Mouse (Mus musculus): ENCODE results near the gene Olfr1134. TPM values are rescaled to one million over a fixed set of nuclear protein-coding genes. Genes with fewer than 3 reads are reported as not detected.
"Not testable (repeated sequence)": the region's sequence is repeated elsewhere in the genome, so short reads cannot be mapped to it uniquely, and the experiment has no call there.

Gene Olfr1134
- polyA plus RNA-seq (2014; fragmentation: Nextera tagmentation; extraction: Ambion mirVana): not detected in 2 replicates

- H3K27ac ChIP-seq (ENCODE audit: low read depth): no peak within 1 kb of the TSS
- H3K36me3 ChIP-seq (ENCODE audit: control insufficient read depth, insufficient read depth, low read length): no peaks in the 10 kb centered on the region
- no peak within 1 kb of the TSS for H3K9ac ChIP-seq (ENCODE audit: low read length)
- no peaks in the 10 kb centered on the region for H3K9me3 ChIP-seq (ENCODE audit: control insufficient read depth, low read length)
- H3K4me2 ChIP-seq (ENCODE audit: low read length): no peak within 1 kb of the TSS
- ATAC-seq (replicated peaks; ENCODE audit: low FRiP score, low TSS enrichment, low read depth) (no peak), DNase-seq (ENCODE audit: low spot score) (no peak)
- WGBS: 89% methylated on average over 2 of the region's 2 CpGs
- H3K4me3 ChIP-seq (ENCODE audit: low read depth, low read length): no peak within 1 kb of the TSS
- no peaks in the 10 kb centered on the region for H3K4me1 ChIP-seq (replicated peaks; ENCODE audit: control insufficient read depth, insufficient read depth, low read length)
- H3K27me3 ChIP-seq (replicated peaks; ENCODE audit: control insufficient read depth, insufficient read depth, low read length): no peaks in the 10 kb centered on the region
Observed at GRCm38 (mm10) chr2:87658360-87658759, at the start of gene Olfr1134. TSS of gene Olfr1134 (minus strand) at chr2:87658460.

GRCm38 (mm10) chr2:87693847-87694246 lies 35.6 kb upstream of the Olfr1134 start, which contains the start of gene Olfr1136:
TSS of gene Olfr1136 (minus strand) at chr2:87693947.
- Histone ChIP-seq H3K27me3 (replicated peaks; ENCODE audit: control insufficient read depth, insufficient read depth, low read length) (no peaks in the 10 kb centered on the region), H3K36me3 (ENCODE audit: control insufficient read depth, insufficient read depth, low read length) (no peaks in the 10 kb centered on the region), H3K27ac (ENCODE audit: low read depth) (no peak within 1 kb of the TSS), H3K4me1 (replicated peaks; ENCODE audit: control insufficient read depth, insufficient read depth, low read length) (no peaks in the 10 kb centered on the region), H3K9ac (ENCODE audit: low read length) (no peak within 1 kb of the TSS), H3K4me3 (ENCODE audit: low read depth, low read length) (no peak within 1 kb of the TSS), H3K4me2 (ENCODE audit: low read length) (no peak within 1 kb of the TSS), H3K9me3 (ENCODE audit: control insufficient read depth, low read length) (no peaks in the 10 kb centered on the region)
- DNase-seq (ENCODE audit: low spot score) (no peak), ATAC-seq (replicated peaks; ENCODE audit: low FRiP score, low TSS enrichment, low read depth) (no peak)

GRCm38 (mm10) chr2:87673564-87673963 lies 15.3 kb upstream of the Olfr1134 start, which contains the start of gene Olfr1135:
TSS of gene Olfr1135 (minus strand) at chr2:87673664.
- Histone ChIP-seq H3K9ac (ENCODE audit: low read length) (no peak within 1 kb of the TSS), H3K27me3 (replicated peaks; ENCODE audit: control insufficient read depth, insufficient read depth, low read length) (no peaks in the 10 kb centered on the region), H3K4me2 (ENCODE audit: low read length) (no peak within 1 kb of the TSS), H3K27ac (ENCODE audit: low read depth) (no peak within 1 kb of the TSS), H3K4me3 (ENCODE audit: low read depth, low read length) (no peak within 1 kb of the TSS), H3K36me3 (ENCODE audit: control insufficient read depth, insufficient read depth, low read length) (no peaks in the 10 kb centered on the region), H3K9me3 (ENCODE audit: control insufficient read depth, low read length) (no peaks in the 10 kb centered on the region), H3K4me1 (replicated peaks; ENCODE audit: control insufficient read depth, insufficient read depth, low read length) (no peaks in the 10 kb centered on the region)
- ATAC-seq (replicated peaks; ENCODE audit: low FRiP score, low TSS enrichment, low read depth) (no peak), DNase-seq (ENCODE audit: low spot score) (no peak)
- 16% methylated on average over 1 of the region's 1 CpGs for WGBS

GRCm38 (mm10) chr2:87647274-87647673 lies 11.0 kb downstream of the Olfr1134 start, which contains the start of gene Olfr1133:
TSS of gene Olfr1133 (minus strand) at chr2:87647374.
- no peak for ATAC-seq (replicated peaks; ENCODE audit: low FRiP score, low TSS enrichment, low read depth)
- H3K9me3 ChIP-seq (ENCODE audit: control insufficient read depth, low read length): no peaks in the 10 kb centered on the region
- H3K36me3 ChIP-seq (ENCODE audit: control insufficient read depth, insufficient read depth, low read length): no peaks in the 10 kb centered on the region
- H3K27me3 ChIP-seq (replicated peaks; ENCODE audit: control insufficient read depth, insufficient read depth, low read length): no peaks in the 10 kb centered on the region
- no peaks in the 10 kb centered on the region for H3K4me1 ChIP-seq (replicated peaks; ENCODE audit: control insufficient read depth, insufficient read depth, low read length)
- DNase-seq (ENCODE audit: low spot score): no peak
- H3K9ac ChIP-seq (ENCODE audit: low read length): no peak within 1 kb of the TSS
- no peak within 1 kb of the TSS for H3K4me3 ChIP-seq (ENCODE audit: low read depth, low read length)
- H3K4me2 ChIP-seq (ENCODE audit: low read length): no peak within 1 kb of the TSS
- H3K27ac ChIP-seq (ENCODE audit: low read depth): no peak within 1 kb of the TSS

GRCm38 (mm10) chr2:87642441-87642840 lies 15.8 kb downstream of the Olfr1134 start:
- no peak for DNase-seq (ENCODE audit: low spot score)
- H3K36me3 ChIP-seq (ENCODE audit: control insufficient read depth, insufficient read depth, low read length): no peaks in the 10 kb centered on the region
- H3K4me2 ChIP-seq (ENCODE audit: low read length): no peak overlapping the region
- no peaks in the 10 kb centered on the region for H3K27me3 ChIP-seq (replicated peaks; ENCODE audit: control insufficient read depth, insufficient read depth, low read length)
- no peaks in the 10 kb centered on the region for H3K4me1 ChIP-seq (replicated peaks; ENCODE audit: control insufficient read depth, insufficient read depth, low read length)
- no peaks in the 10 kb centered on the region for H3K9me3 ChIP-seq (ENCODE audit: control insufficient read depth, low read length)
- no peak overlapping the region for H3K27ac ChIP-seq (ENCODE audit: low read depth)
- ATAC-seq (replicated peaks; ENCODE audit: low FRiP score, low TSS enrichment, low read depth): no peak
- H3K4me3 ChIP-seq (ENCODE audit: low read depth, low read length): no peak overlapping the region
- no peak overlapping the region for H3K9ac ChIP-seq (ENCODE audit: low read length)

GRCm38 (mm10) chr2:87637435-87637834 lies 20.8 kb downstream of the Olfr1134 start, which contains the start of gene Olfr1132:
TSS of gene Olfr1132 (minus strand) at chr2:87637535.
- DNase-seq (ENCODE audit: low spot score) (no peak), ATAC-seq (replicated peaks; ENCODE audit: low FRiP score, low TSS enrichment, low read depth) (no peak)
- Histone ChIP-seq H3K4me2 (ENCODE audit: low read length) (no peak within 1 kb of the TSS), H3K9ac (ENCODE audit: low read length) (no peak within 1 kb of the TSS), H3K9me3 (ENCODE audit: control insufficient read depth, low read length) (no peaks in the 10 kb centered on the region), H3K27ac (ENCODE audit: low read depth) (no peak within 1 kb of the TSS), H3K27me3 (replicated peaks; ENCODE audit: control insufficient read depth, insufficient read depth, low read length) (no peaks in the 10 kb centered on the region), H3K4me3 (ENCODE audit: low read depth, low read length) (no peak within 1 kb of the TSS), H3K4me1 (replicated peaks; ENCODE audit: control insufficient read depth, insufficient read depth, low read length) (no peaks in the 10 kb centered on the region), H3K36me3 (ENCODE audit: control insufficient read depth, insufficient read depth, low read length) (no peaks in the 10 kb centered on the region)

- WGBS: 73% methylated on average over 3 of the region's 3 CpGs
- Histone ChIP-seq H3K27me3 (replicated peaks; ENCODE audit: control insufficient read depth, insufficient read depth, low read length) (no peaks in the 10 kb centered on the region), H3K9ac (ENCODE audit: low read length) (no peak within 1 kb of the TSS), H3K4me1 (replicated peaks; ENCODE audit: control insufficient read depth, insufficient read depth, low read length) (no peaks in the 10 kb centered on the region), H3K9me3 (ENCODE audit: control insufficient read depth, low read length) (no peaks in the 10 kb centered on the region), H3K27ac (ENCODE audit: low read depth) (no peak within 1 kb of the TSS), H3K4me2 (ENCODE audit: low read length) (no peak within 1 kb of the TSS), H3K4me3 (ENCODE audit: low read depth, low read length) (no peak within 1 kb of the TSS), H3K36me3 (ENCODE audit: control insufficient read depth, insufficient read depth, low read length) (no peaks in the 10 kb centered on the region)
- ATAC-seq (replicated peaks; ENCODE audit: low FRiP score, low TSS enrichment, low read depth) (no peak), DNase-seq (ENCODE audit: low spot score) (no peak)
Observed at GRCm38 (mm10) chr2:87626804-87627203, 31.5 kb downstream of the Olfr1134 start, which contains the start of gene Olfr1131. TSS of gene Olfr1131 (plus strand) at chr2:87627104.

- not testable (repeated sequence) for H3K36me3 ChIP-seq (ENCODE audit: control insufficient read depth, insufficient read depth, low read length); H3K9ac ChIP-seq (ENCODE audit: low read length); ATAC-seq (replicated peaks; ENCODE audit: low FRiP score, low TSS enrichment, low read depth); H3K4me1 ChIP-seq (replicated peaks; ENCODE audit: control insufficient read depth, insufficient read depth, low read length); DNase-seq (ENCODE audit: low spot score); H3K27me3 ChIP-seq (replicated peaks; ENCODE audit: control insufficient read depth, insufficient read depth, low read length); H3K9me3 ChIP-seq (ENCODE audit: control insufficient read depth, low read length); H3K4me3 ChIP-seq (ENCODE audit: low read depth, low read length); H3K4me2 ChIP-seq (ENCODE audit: low read length); H3K27ac ChIP-seq (ENCODE audit: low read depth)
Observed at GRCm38 (mm10) chr2:87605912-87606311, 52.3 kb downstream of the Olfr1134 start, which contains the start of gene Olfr1130. TSS of gene Olfr1130 (plus strand) at chr2:87606212.

Measured in intestine, embryonic 14.5 days (tissue).